ENCODE assay signal across 23 mouse cellular contexts in genomic region chr2:126776416-126776815, GRCm38 (mm10). TPM values are rescaled to one million over a fixed set of nuclear protein-coding genes. Genes with fewer than 3 reads are reported as not detected.
A peak's percentile ranks its signal among the peaks of the same experiment; 100 is the strongest.
DNase-seq lines count a peak whose midpoint lies in the region; ATAC-seq and TF ChIP-seq lines count a peak whose summit lies in the region.
"Had no signal": no experiment of that assay in that cellular context is flagged by ENCODE, and none has a peak within 500 bp of the region (broad histone marks: within the 10 kb centered on the region; RNA-seq: fewer than 3 reads in every experiment).

No protein-coding gene starts in this region.

- H3K36me3 ChIP-seq in liver, adult 2 months (ENCODE audit: control insufficient read depth, insufficient read depth, low read length) = no peaks in the 10 kb centered on the region
- no peaks in the 10 kb centered on the region for H3K36me3 ChIP-seq in liver, postnatal 0 days (replicated peaks; ENCODE audit: insufficient read depth, low read length)
- H3K36me3 ChIP-seq: embryonic facial prominence, embryonic 12.5 days; embryonic facial prominence, embryonic 15.5 days; forebrain, embryonic 15.5 days had no signal

- H3K9ac ChIP-seq in liver, adult 2 months (ENCODE audit: low read depth, low read length) = no peak overlapping the region
- H3K9ac ChIP-seq in liver, postnatal 0 days (replicated peaks) = no peak overlapping the region
- H3K9ac ChIP-seq: embryonic facial prominence, embryonic 12.5 days; embryonic facial prominence, embryonic 15.5 days; forebrain, embryonic 13.5 days; forebrain, embryonic 15.5 days; forebrain, postnatal 0 days had no signal

- TF ChIP-seq CTCF in liver, adult 2 months (IDR thresholded peaks at IDR 0.05; ENCODE audit: low read depth, low read length) = no peak
- no peak for TF ChIP-seq CTCF in liver, postnatal 0 days (IDR thresholded peaks at IDR 0.05; ENCODE audit: low read depth)

- no peak overlapping the region for H3K4me3 ChIP-seq in liver, adult 2 months (ENCODE audit: insufficient read depth, low read depth, low read length)
- no peak overlapping the region for H3K4me3 ChIP-seq in liver, postnatal 0 days (ENCODE audit: low read depth, low read length)
- H3K4me3 ChIP-seq in brown adipose tissue, adult 24 weeks (ENCODE audit: insufficient read depth, low read depth, low read length) = no peak overlapping the region
- H3K4me3 ChIP-seq: embryonic facial prominence, embryonic 12.5 days; embryonic facial prominence, embryonic 15.5 days; erythroblast, embryonic 14.5 days; forebrain, embryonic 13.5 days; forebrain, embryonic 15.5 days had no signal

- H3K79me2 ChIP-seq in liver, adult 2 months (ENCODE audit: control insufficient read depth, insufficient read depth, low read length) = no peaks in the 10 kb centered on the region

- no peaks in the 10 kb centered on the region for H3K27me3 ChIP-seq in liver, adult 2 months (ENCODE audit: control insufficient read depth, insufficient read depth, low read length)
- H3K27me3 ChIP-seq in liver, postnatal 0 days (ENCODE audit: insufficient read depth, low read length) = no peaks in the 10 kb centered on the region
- H3K27me3 ChIP-seq: embryonic facial prominence, embryonic 12.5 days; embryonic facial prominence, embryonic 15.5 days; forebrain, embryonic 13.5 days; forebrain, embryonic 15.5 days had no signal

- no peak overlapping the region for H3K27ac ChIP-seq in liver, adult 2 months (replicated peaks; ENCODE audit: insufficient read depth, low read depth, low read length)
- H3K27ac ChIP-seq in liver, postnatal 0 days (ENCODE audit: low read depth) = no peak overlapping the region
- 0 out of 2 replicates have a peak overlapping the region, but pooled peaks have one; percentile 39 for H3K27ac ChIP-seq in brown adipose tissue, adult 24 weeks (replicated peaks; ENCODE audit: low read depth, low read length)
- H3K27ac ChIP-seq: embryonic facial prominence, embryonic 12.5 days; embryonic facial prominence, embryonic 15.5 days; forebrain, embryonic 13.5 days; forebrain, embryonic 15.5 days had no signal

- H3K9me3 ChIP-seq in liver, postnatal 0 days (ENCODE audit: low read length) = no peaks in the 10 kb centered on the region
- H3K9me3 ChIP-seq: embryonic facial prominence, embryonic 12.5 days; embryonic facial prominence, embryonic 15.5 days; forebrain, embryonic 13.5 days; forebrain, embryonic 15.5 days had no signal

- no peak for TF ChIP-seq EP300 in liver, postnatal 0 days (IDR thresholded peaks at IDR 0.05; ENCODE audit: low read depth)

- peak; percentile 86 for DNase-seq in heart, adult 11 months
- no peak for DNase-seq in heart, adult 8-10 months (ENCODE audit: low spot score)
- peak; percentile 86 for DNase-seq in liver, adult 2 months (ENCODE audit: extremely low read depth, low read depth, low spot score)
- no peak for DNase-seq in liver, postnatal 0 days
- DNase-seq in fibroblast of lung, adult 2 months (ENCODE audit: low read depth) = peak; percentile 35
- no peak for DNase-seq in adrenal gland, postnatal 10 days
- DNase-seq: adrenal gland, adult 2 months; adrenal gland, postnatal 14 days; adrenal gland, postnatal 36 days; cerebellum, adult 11 months; cerebellum, adult 18-20 months; cerebellum, adult 8-10 months; cerebellum, adult 9-11 months; cerebellum, postnatal 14 days; cerebellum, postnatal 36 days; embryo, embryonic 11 days; forebrain, postnatal 0 days had no signal

- H3K4me1 ChIP-seq in liver, adult 2 months (ENCODE audit: control insufficient read depth, insufficient read depth, low read length) = peaks cover 11% of the 10 kb centered on the region
- H3K4me1 ChIP-seq in liver, postnatal 0 days (ENCODE audit: insufficient read depth) = no peaks in the 10 kb centered on the region
- H3K4me1 ChIP-seq in brown adipose tissue, adult 24 weeks (ENCODE audit: control insufficient read depth, insufficient read depth, insufficient read length, low read length) = peaks cover 5% of the 10 kb centered on the region; the same call in 1 of the 2 replicates
- H3K4me1 ChIP-seq: embryonic facial prominence, embryonic 12.5 days; embryonic facial prominence, embryonic 15.5 days; forebrain, embryonic 13.5 days; forebrain, embryonic 15.5 days had no signal

- no peak for ATAC-seq in liver, postnatal 0 days
- ATAC-seq: forebrain, embryonic 13.5 days; forebrain, embryonic 15.5 days; forebrain, postnatal 0 days had no signal

- no peak overlapping the region for H3K4me2 ChIP-seq in liver, postnatal 0 days (ENCODE audit: low read depth, low read length)
- H3K4me2 ChIP-seq: embryonic facial prominence, embryonic 12.5 days; embryonic facial prominence, embryonic 15.5 days; forebrain, embryonic 13.5 days; forebrain, embryonic 15.5 days had no signal

- 19% methylated on average over 1 of the region's 1 CpGs for WGBS in liver, adult 2 months
- WGBS in liver, postnatal 0 days (ENCODE audit: insufficient replicate concordance) = 35% methylated on average over 1 of the region's 1 CpGs

- TF ChIP-seq POLR2A in liver, adult 2 months (IDR thresholded peaks at IDR 0.05; ENCODE audit: extremely low read depth, insufficient read depth, low read length) = no peak

RNA-seq across cellular contexts. Expression of gene Usp50, which starts 6.9 kb away (rescaled TPM):
- total RNA-seq in heart, adult 8-10 months (2022) = under 1 TPM in 1 of 4 experiments, not detected in 3; 0.35 TPM
- 0.55 and 1.2 TPM in 2 replicates for total RNA-seq in liver, adult 2 months (2014; rRNA removed)
- 0.53 and 0.86 TPM in 2 replicates for polyA plus RNA-seq in liver, adult 2 months (2012; rRNA removed)
- polyA plus RNA-seq in liver, postnatal 0 days (2015; fragmentation: Nextera tagmentation; extraction: Ambion mirVana) = 1.6 TPM in 2 replicates
- polyA plus RNA-seq in brown adipose tissue, adult 24 weeks (2012; ENCODE audit: insufficient read depth, insufficient read length, missing spikeins) = 5.8 and 11.5 TPM in 2 replicates
- not detected for total RNA-seq in adrenal gland, postnatal 10 days (2021)
- total RNA-seq: adrenal gland, adult 2 months; adrenal gland, postnatal 14 days; adrenal gland, postnatal 36 days had no signal

Comparison
In these comparisons a context has a peak if more than half of its experiments do, and no peak if none do; other contexts are left out.
1. DNase-seq: peak in heart, adult 11 months (single experiment), liver, adult 2 months (single experiment) and fibroblast of lung, adult 2 months (single experiment); none in heart, adult 8-10 months (single experiment), liver, postnatal 0 days (single experiment) and adrenal gland, postnatal 10 days (single experiment).